Mouse (Mus musculus) small intestine, adult 2 months (tissue): ENCODE data around the gene Ap1g1. TPM values are rescaled to one million over a fixed set of nuclear protein-coding genes. Genes with fewer than 3 reads are reported as not detected.

Experiments used
- H3K27ac ChIP-seq: fragments of 200-500 bp; 2 replicates; pipeline ENCODE4 v1.5.1; 2012; ENCODE audit warnings: low read depth, low read length, control low read depth, inconsistent platforms; ENCODE audit not compliant: insufficient read depth
- H3K27me3 ChIP-seq: fragments of 200-500 bp; 2 replicates; pipeline ENCODE4 v1.6.1; 2012; ENCODE audit warnings: mild to moderate bottlenecking, moderate library complexity, low read length, inconsistent platforms; ENCODE audit not compliant: control insufficient read depth, insufficient read depth
- H3K36me3 ChIP-seq: fragments of 200-500 bp; 2 replicates; pipeline ENCODE4 v1.6.1; 2012; ENCODE audit warnings: mild to moderate bottlenecking, low read length, control low read depth, inconsistent platforms; ENCODE audit not compliant: control insufficient read depth, insufficient read depth
- H3K4me1 ChIP-seq: fragments of 200-500 bp; 2 replicates; pipeline ENCODE4 v1.6.1; 2012; ENCODE audit warnings: low read length, inconsistent platforms, mixed read lengths; ENCODE audit not compliant: control insufficient read depth, insufficient read depth, insufficient read length
- H3K4me3 ChIP-seq: fragments of 200-500 bp; 2 replicates; pipeline ENCODE4 v1.5.1; 2012; ENCODE audit warnings: low read depth, mild to moderate bottlenecking, control low read depth, inconsistent platforms, low read length, moderate library complexity
- CTCF ChIP-seq: fragments of 200-500 bp; IDR thresholded peaks from 2 replicates; pipeline ENCODE4 v1.5.1; 2012; ENCODE audit warnings: low read depth, mild to moderate bottlenecking, control low read depth, inconsistent platforms, low read length, moderate library complexity, mixed read lengths; ENCODE audit not compliant: insufficient replicate concordance, insufficient read length; ENCODE audit errors: extremely low read depth
- POLR2A ChIP-seq: fragments of 200-500 bp; IDR thresholded peaks from 2 replicates; pipeline ENCODE4 v1.6.1; 2012; ENCODE audit warnings: low read depth, mild to moderate bottlenecking, control low read depth, inconsistent platforms, low read length, moderate library complexity
- WGBS: fragments of 180-500 bp; shearing (Covaris S2); methylation state at CpG from one replicate; pipeline ENCODE4 v1.1.7; 2018; 5-methylcytosine and 5-hydroxymethylcytosine counted together
- polyA plus RNA-seq: library from polyadenylated mRNA; depleted of rRNA; stranded (reverse); fragments of >200 nt; gene quantifications from 2 replicates; pipeline ENCODE4 v1.2.3, GENCODE M21; 2012

Ap1g1 gene
- polyA plus RNA-seq, 1 experiment, result 18.8 TPM

GRCm38 (mm10) chr8:109760221-109760620, 18.1 kb upstream of the Ap1g1 start:
- 27% methylated on average over 1 of the region's 1 CpGs for WGBS
- H3K4me3 ChIP-seq, result no peak overlapping the region
- no peak overlapping the region for H3K27ac ChIP-seq
- H3K4me1 ChIP-seq, result no peaks in the 10 kb centered on the region
- H3K27me3 ChIP-seq, result no peaks in the 10 kb centered on the region
- H3K36me3 ChIP-seq, result no peaks in the 10 kb centered on the region
- TF ChIP-seq CTCF, result no peak
- TF ChIP-seq POLR2A, result no peak

DNA sequence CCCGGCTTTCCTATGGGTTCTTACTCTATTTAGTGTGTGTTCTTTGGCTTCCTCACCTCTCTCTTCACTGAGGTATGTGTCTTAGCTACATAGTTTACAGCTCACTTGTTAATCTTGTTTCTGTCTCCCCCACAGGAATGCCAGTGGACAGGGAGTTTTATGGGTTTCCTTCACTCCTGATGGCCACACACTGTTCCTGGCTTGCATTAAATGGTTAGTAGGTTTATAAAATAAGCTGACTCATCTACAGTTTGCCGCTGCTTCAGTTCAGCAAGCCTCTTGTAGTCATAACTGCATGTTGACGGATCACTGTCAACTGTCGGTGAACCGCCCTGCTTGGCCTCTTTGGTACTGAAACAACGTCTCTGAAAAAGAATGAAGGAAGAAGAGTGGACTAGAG, 14.3 kb upstream of the Ap1g1 start:
- no peak overlapping the region for H3K27ac ChIP-seq
- no peaks in the 10 kb centered on the region for H3K36me3 ChIP-seq
- 90% methylated on average over 6 of the region's 6 CpGs for WGBS
- no peaks in the 10 kb centered on the region for H3K27me3 ChIP-seq
- no peaks in the 10 kb centered on the region for H3K4me1 ChIP-seq
- no peak overlapping the region for H3K4me3 ChIP-seq
- TF ChIP-seq CTCF (no peak), POLR2A (no peak)

- Histone ChIP-seq H3K4me1 (no peaks in the 10 kb centered on the region), H3K27ac (no peak overlapping the region), H3K36me3 (no peaks in the 10 kb centered on the region), H3K27me3 (no peaks in the 10 kb centered on the region), H3K4me3 (no peak overlapping the region)
- TF ChIP-seq POLR2A (no peak), CTCF (no peak)
- 41% methylated on average over 7 of the region's 7 CpGs for WGBS
These were observed 12.3 kb upstream of the Ap1g1 start for GRCm38 (mm10) chr8:109766081-109766480.

- 43% methylated on average over 3 of the region's 3 CpGs for WGBS
- TF ChIP-seq CTCF, result no peak
- TF ChIP-seq POLR2A, result no peak
- no peaks in the 10 kb centered on the region for H3K27me3 ChIP-seq
- no peaks in the 10 kb centered on the region for H3K4me1 ChIP-seq
- no peak overlapping the region for H3K4me3 ChIP-seq
- no peaks in the 10 kb centered on the region for H3K36me3 ChIP-seq
- no peak overlapping the region for H3K27ac ChIP-seq
These were observed 5.2 kb upstream of the Ap1g1 start for GRCm38 (mm10) chr8:109773154-109773553.

DNA sequence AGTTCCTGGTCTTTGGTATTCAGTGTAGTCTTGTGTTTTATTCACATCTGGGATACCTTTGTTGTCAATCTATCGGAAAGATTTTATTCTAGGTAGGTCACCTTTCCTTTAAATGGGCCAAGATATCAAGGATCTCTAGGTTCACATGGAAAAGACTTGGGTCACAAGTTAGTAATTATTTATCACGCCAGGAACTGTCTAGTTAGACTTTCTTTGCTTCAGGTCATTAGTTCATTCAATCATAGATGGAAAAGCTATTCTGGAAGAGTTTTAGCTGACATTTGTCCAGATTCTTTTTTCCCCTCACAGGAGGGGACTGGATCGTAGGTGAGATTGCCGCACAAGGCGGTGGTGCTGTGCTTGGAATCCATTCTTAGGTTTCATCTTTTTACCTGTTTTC, 503 bp upstream of the Ap1g1 start:
- Histone ChIP-seq H3K4me3 (no peak overlapping the region; the same call in 1 of the 2 replicates), H3K27ac (no peak overlapping the region), H3K27me3 (no peaks in the 10 kb centered on the region), H3K36me3 (no peaks in the 10 kb centered on the region), H3K4me1 (no peaks in the 10 kb centered on the region)
- WGBS, result 22% methylated on average over 5 of the region's 5 CpGs
- no peak for TF ChIP-seq CTCF
- TF ChIP-seq POLR2A, result no peak

GRCm38 (mm10) chr8:109778993-109779421, 653 bp downstream of the Ap1g1 start:
- Histone ChIP-seq H3K27ac (peak overlapping the region; percentile 83), H3K4me1 (no peaks in the 10 kb centered on the region), H3K27me3 (no peaks in the 10 kb centered on the region), H3K4me3 (peak overlapping the region; percentile 80), H3K36me3 (no peaks in the 10 kb centered on the region)
- under 1% methylated on average over 32 of the region's 32 CpGs for WGBS
- TF ChIP-seq CTCF (no peak), POLR2A (no peak)

DNA sequence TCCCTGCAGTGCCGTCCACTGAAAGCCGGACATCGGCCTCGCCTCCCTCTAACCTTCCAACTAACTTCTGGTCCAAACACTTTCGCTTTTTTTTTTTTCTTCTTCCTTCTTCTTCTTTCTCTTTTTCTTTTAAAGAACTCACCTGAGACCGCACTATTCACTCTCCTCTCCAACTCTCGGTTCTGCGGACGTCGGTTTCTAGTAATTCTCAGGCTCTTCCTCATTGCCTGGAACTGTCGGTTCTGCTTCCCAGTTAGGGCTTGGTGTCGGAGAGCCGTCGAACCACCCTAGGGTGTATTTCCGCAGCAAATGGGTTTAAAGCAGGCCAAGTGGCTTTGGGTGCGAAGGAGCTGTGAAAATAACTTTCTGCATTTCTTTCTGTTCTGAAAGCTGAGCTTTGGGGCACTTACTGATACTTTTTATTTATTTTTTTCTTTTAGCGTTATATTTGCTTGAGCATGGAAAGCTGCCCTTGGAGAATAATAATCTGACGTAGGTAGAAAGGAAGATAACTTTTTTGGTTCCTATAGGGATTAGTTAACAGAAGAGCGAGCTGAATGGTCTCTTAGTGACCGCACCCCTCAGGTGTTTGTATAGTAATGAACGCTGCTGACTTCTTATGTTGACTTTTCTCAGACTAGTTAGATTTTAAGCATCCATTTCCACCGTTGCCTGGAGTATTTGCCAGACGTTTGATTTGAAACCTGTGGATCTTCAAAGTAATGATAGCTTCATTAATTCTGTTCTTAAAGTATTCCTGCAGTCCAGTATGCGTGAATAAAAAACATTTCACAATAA, 1.3 kb downstream of the Ap1g1 start:
- 4% methylated on average over 24 of the region's 24 CpGs for WGBS
- TF ChIP-seq POLR2A (no peak), CTCF (no peak)

GRCm38 (mm10) chr8:109780548-109780947, 2.2 kb downstream of the Ap1g1 start:
- Histone ChIP-seq H3K27ac (no peak overlapping the region), H3K4me3 (no peak overlapping the region), H3K36me3 (no peaks in the 10 kb centered on the region), H3K27me3 (no peaks in the 10 kb centered on the region), H3K4me1 (no peaks in the 10 kb centered on the region)
- no peak for TF ChIP-seq CTCF
- TF ChIP-seq POLR2A, result no peak
- 32% methylated on average over 4 of the region's 4 CpGs for WGBS

More for the DNA sequence above, 1.3 kb downstream of the Ap1g1 start:
- Histone ChIP-seq H3K36me3 (no peaks in the 10 kb centered on the region), H3K27me3 (no peaks in the 10 kb centered on the region), H3K4me1 (no peaks in the 10 kb centered on the region), H3K4me3 (peak overlapping the region; percentile 80), H3K27ac (peak overlapping the region; percentile 83)
